Mouse (Mus musculus) lung, adult 2 months (tissue): ENCODE data around the gene Bivm.

Experiments used
- CTCF ChIP-seq: fragments of 200-500 bp; IDR thresholded peaks from 2 replicates; pipeline ENCODE4 v1.5.1; 2011; ENCODE audit warnings: mild to moderate bottlenecking, low read length, control low read depth; ENCODE audit not compliant: insufficient read depth
- POLR2A ChIP-seq: fragments of 200-500 bp; IDR thresholded peaks from 2 replicates; pipeline ENCODE4 v1.6.1; 2011; ENCODE audit warnings: low read depth, mild to moderate bottlenecking, control low read depth, low read length, borderline replicate concordance; ENCODE audit errors: extremely low read depth

- TF ChIP-seq POLR2A (peak; percentile 70), CTCF (no peak)
These were observed 680 bp downstream of the Bivm start for GRCm38 (mm10) chr1:44119201-44120073.
